Mouse (Mus musculus): Measurements from ENCODE around the gene Vmn2r94. TPM values are rescaled to one million over a fixed set of nuclear protein-coding genes. Genes with fewer than 3 reads are reported as not detected.

The Vmn2r94 gene
- not detected for polyA plus RNA-seq (2014; fragmentation: Illumina TruSeq; extraction: RNeasy Lipid Tissue Mini Kit (QIAGEN cat#74804))

GRCm38 (mm10) chr17:18277656-18278055, at the start of gene Vmn2r94:
Gene Vmn2r94, minus strand, starts transcription at chr17:18277756.

GRCm38 (mm10) chr17:18297799-18298198, 20.2 kb upstream of the Vmn2r94 start, which contains the start of gene Vmn2r93:
Gene Vmn2r93, plus strand, starts transcription at chr17:18298099.

Other genes with a start within 250 kb of the Vmn2r94 start
- gene Vmn2r124, start 228.3 kb downstream of the Vmn2r94 start, polyA plus RNA-seq (2014; fragmentation: Illumina TruSeq; extraction: RNeasy Lipid Tissue Mini Kit (QIAGEN cat#74804)), result not detected
- gene Vmn2r91, start 192.7 kb downstream of the Vmn2r94 start, polyA plus RNA-seq (2014; fragmentation: Illumina TruSeq; extraction: RNeasy Lipid Tissue Mini Kit (QIAGEN cat#74804)), result not detected
- not detected for gene Vmn2r92, start 125.9 kb downstream of the Vmn2r94 start, polyA plus RNA-seq (2014; fragmentation: Illumina TruSeq; extraction: RNeasy Lipid Tissue Mini Kit (QIAGEN cat#74804))
- not detected for gene Vmn2r93, start 20.3 kb upstream of the Vmn2r94 start, polyA plus RNA-seq (2014; fragmentation: Illumina TruSeq; extraction: RNeasy Lipid Tissue Mini Kit (QIAGEN cat#74804))
- not detected for gene Vmn2r95, start 146.3 kb upstream of the Vmn2r94 start, polyA plus RNA-seq (2014; fragmentation: Illumina TruSeq; extraction: RNeasy Lipid Tissue Mini Kit (QIAGEN cat#74804))

Measured in ovary, adult 10 weeks (tissue).